Mouse (Mus musculus): ENCODE measurements around the gene Mical1. TPM values are rescaled to one million over a fixed set of nuclear protein-coding genes. Genes with fewer than 3 reads are reported as not detected.

Gene Mical1
- polyA plus RNA-seq, 1 experiment from 2014 or later = 39.3 TPM

DNA sequence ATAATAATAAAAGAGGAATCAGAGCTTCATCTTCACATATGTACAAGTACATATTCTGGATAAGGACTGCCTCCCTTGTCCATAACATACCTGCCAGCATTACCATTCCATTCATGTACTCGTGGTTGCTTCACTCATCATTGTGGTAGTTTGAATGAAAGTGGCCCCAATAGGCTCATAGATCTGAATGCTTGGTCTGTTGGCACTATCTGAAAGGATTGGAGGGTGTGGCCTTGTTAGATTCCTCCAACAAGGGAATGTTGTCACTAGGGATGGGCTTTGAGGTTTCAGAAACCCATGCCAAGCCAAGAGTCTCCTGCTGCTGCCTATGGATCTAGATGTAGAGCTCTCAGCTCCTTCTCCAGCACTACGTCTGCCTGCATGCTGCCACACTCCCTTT is 59.9 kb downstream of the Mical1 start:
- H3K9ac ChIP-seq = no peak overlapping the region
- no peaks in the 10 kb centered on the region for H3K9me3 ChIP-seq (replicated peaks)
- H3K4me3 ChIP-seq (replicated peaks) = no peak overlapping the region
- H3K27ac ChIP-seq = no peak overlapping the region
- no peak for ATAC-seq (replicated peaks; ENCODE audit: low FRiP score)
- peaks cover 70% of the 10 kb centered on the region for H3K36me3 ChIP-seq
- 91% methylated on average over 2 of the region's 2 CpGs for WGBS
- no peak overlapping the region for H3K4me2 ChIP-seq
- no peaks in the 10 kb centered on the region for H3K4me1 ChIP-seq
- H3K27me3 ChIP-seq = no peaks in the 10 kb centered on the region

Other genes with a start within 250 kb of the Mical1 start
- 15.7 and 17.5 TPM in 2 replicates for gene Fig4, start 173.1 kb upstream of the Mical1 start, polyA plus RNA-seq (2015; fragmentation: Nextera tagmentation; extraction: Ambion mirVana)
- gene Ak9, start 172.3 kb upstream of the Mical1 start, polyA plus RNA-seq (2015; fragmentation: Nextera tagmentation; extraction: Ambion mirVana) = 0.04 TPM in 2 replicates
- gene Zbtb24, start 25.9 kb upstream of the Mical1 start, polyA plus RNA-seq (2015; fragmentation: Nextera tagmentation; extraction: Ambion mirVana) = 18.3 and 19.8 TPM in 2 replicates
- 59.6 and 72.0 TPM in 2 replicates for gene Smpd2, start 14.1 kb downstream of the Mical1 start, polyA plus RNA-seq (2015; fragmentation: Nextera tagmentation; extraction: Ambion mirVana)
- gene Ppil6, start 14.1 kb downstream of the Mical1 start, polyA plus RNA-seq (2015; fragmentation: Nextera tagmentation; extraction: Ambion mirVana) = 2.4 and 2.6 TPM in 2 replicates
- 180 and 188 TPM in 2 replicates for gene Cd164, start 43.1 kb downstream of the Mical1 start, polyA plus RNA-seq (2015; fragmentation: Nextera tagmentation; extraction: Ambion mirVana)
- 0.47 and 0.75 TPM in 2 replicates for gene Ccdc162, start 240.3 kb downstream of the Mical1 start, polyA plus RNA-seq (2015; fragmentation: Nextera tagmentation; extraction: Ambion mirVana)

Data from kidney, embryonic 15.5 days (tissue).